Mouse (Mus musculus) kidney, embryonic 16.5 days (tissue): ENCODE results near the gene Tmem132b. TPM values are rescaled to one million over a fixed set of nuclear protein-coding genes. Genes with fewer than 3 reads are reported as not detected.

Experiments used
- ATAC-seq: fragments of 200-750 bp; cut with Nextera tagmentation; 2 replicates; pipeline ENCODE4 v1.8.0; 2017; ENCODE audit warnings: moderate TSS enrichment; ENCODE audit not compliant: low FRiP score, low TSS enrichment
- H3K27ac ChIP-seq: fragments of 300-500 bp; sonication (generic); 2 replicates; pipeline ENCODE4 v1.5.1; 2014; ENCODE audit warnings: low read length
- H3K27me3 ChIP-seq: fragments of 300-500 bp; sonication (generic); 2 replicates; pipeline ENCODE4 v1.6.1; 2014; ENCODE audit warnings: low read length, control low read depth, mixed read lengths; ENCODE audit not compliant: insufficient read depth
- H3K36me3 ChIP-seq: fragments of 300-500 bp; sonication (generic); 2 replicates; pipeline ENCODE4 v1.6.1; 2014; ENCODE audit warnings: low read length, control low read depth, mixed read lengths; ENCODE audit not compliant: insufficient read depth
- H3K4me1 ChIP-seq: fragments of 300-500 bp; sonication (generic); 2 replicates; pipeline ENCODE4 v1.6.1; 2014; ENCODE audit warnings: low read length, control low read depth, mixed read lengths; ENCODE audit not compliant: insufficient read depth
- H3K4me2 ChIP-seq: fragments of 300-500 bp; sonication (generic); replicated peaks from 2 replicates; pipeline ENCODE4 v1.6.1; 2014; ENCODE audit warnings: low read depth, low read length
- H3K4me3 ChIP-seq: fragments of 300-500 bp; sonication (generic); 2 replicates; pipeline ENCODE4 v1.5.1; 2014; ENCODE audit warnings: mild to moderate bottlenecking, low read length
- H3K9ac ChIP-seq: fragments of 300-500 bp; sonication (generic); replicated peaks from 2 replicates; pipeline ENCODE4 v1.6.1; 2014; ENCODE audit warnings: low read length
- H3K9me3 ChIP-seq: fragments of 300-500 bp; sonication (generic); 2 replicates; pipeline ENCODE4 v1.6.1; 2016; ENCODE audit warnings: low read length, control low read depth
- WGBS: fragments of 180-500 bp; shearing (Covaris S2); extraction: QIAGEN DNeasy Blood & Tissue Kit; methylation state at CpG from one replicate; pipeline ENCODE4 v1.1.7; 2014; 5-methylcytosine and 5-hydroxymethylcytosine counted together
- polyA plus RNA-seq: library from polyadenylated mRNA; unstranded; fragments of >200 nt; fragmentation: Nextera tagmentation; extraction: Ambion mirVana; gene quantifications from 2 replicates; pipeline ENCODE4 v1.2.1, GENCODE M21; 2015

Tmem132b gene
- polyA plus RNA-seq, 1 experiment from 2014 or later: 0.39 TPM

DNA sequence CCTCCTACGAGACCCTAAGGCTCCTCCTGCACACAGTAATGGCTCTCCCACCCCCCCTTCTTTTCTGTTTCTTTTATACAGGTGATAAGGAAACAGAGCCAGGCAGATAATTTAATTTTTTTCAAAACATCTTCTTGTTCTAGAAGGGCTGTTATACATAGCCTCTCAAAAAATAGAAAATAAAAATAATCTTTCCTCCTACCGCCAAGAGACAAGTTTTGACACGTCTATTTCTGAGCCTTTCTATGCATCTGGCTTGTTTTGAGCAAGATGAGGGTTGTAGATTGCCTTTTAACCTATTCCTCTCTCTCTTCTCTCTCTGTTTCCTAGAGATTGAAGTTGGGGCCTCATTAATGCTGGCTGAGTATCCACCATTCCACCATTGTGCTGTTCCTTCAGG is 196.9 kb downstream of the Tmem132b start:
- Histone ChIP-seq H3K9me3 (peaks cover 8% of the 10 kb centered on the region; the same call in 1 of the 2 replicates), H3K4me3 (no peak overlapping the region), H3K4me2 (no peak overlapping the region), H3K27me3 (no peaks in the 10 kb centered on the region), H3K27ac (no peak overlapping the region), H3K9ac (no peak overlapping the region), H3K4me1 (no peaks in the 10 kb centered on the region), H3K36me3 (no peaks in the 10 kb centered on the region)
- no peak for ATAC-seq
- 84% methylated on average over 3 of the region's 3 CpGs for WGBS

- no peak overlapping the region for H3K9ac ChIP-seq
Observed at GRCm38 (mm10) chr5:125733806-125734205, 202.2 kb downstream of the Tmem132b start.

DNA sequence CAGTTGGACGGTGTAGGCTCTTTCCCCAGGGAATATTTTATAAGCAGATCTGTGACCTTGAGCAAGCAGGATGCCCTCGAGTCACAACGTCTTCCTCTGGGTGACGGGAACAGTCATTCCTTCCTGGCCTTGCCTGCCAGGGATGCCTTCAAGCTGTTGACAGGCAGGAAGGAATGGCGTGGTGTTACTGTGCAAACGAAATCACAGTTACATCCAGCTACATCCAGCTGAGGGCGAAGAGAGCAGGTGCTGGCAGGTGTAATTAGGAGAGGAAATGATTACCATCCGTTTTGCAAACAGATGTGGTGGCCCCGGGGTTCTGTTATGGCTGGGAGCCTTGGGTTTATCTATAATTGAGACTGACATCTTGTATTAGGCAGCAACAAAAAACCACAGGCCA is 205.5 kb downstream of the Tmem132b start:
- Histone ChIP-seq H3K27me3 (no peaks in the 10 kb centered on the region), H3K9me3 (no peaks in the 10 kb centered on the region), H3K9ac (no peak overlapping the region), H3K27ac (no peak overlapping the region), H3K4me3 (no peak overlapping the region), H3K36me3 (no peaks in the 10 kb centered on the region), H3K4me1 (no peaks in the 10 kb centered on the region), H3K4me2 (no peak overlapping the region)
- 42% methylated on average over 9 of the region's 9 CpGs for WGBS
- ATAC-seq: no peak

More at GRCm38 (mm10) chr5:125733806-125734205, 202.2 kb downstream of the Tmem132b start:
- WGBS: 100% methylated on average over 1 of the region's 1 CpGs
- Histone ChIP-seq H3K4me3 (no peak overlapping the region), H3K36me3 (no peaks in the 10 kb centered on the region), H3K4me2 (no peak overlapping the region), H3K9me3 (no peaks in the 10 kb centered on the region), H3K27me3 (no peaks in the 10 kb centered on the region), H3K27ac (no peak overlapping the region), H3K4me1 (no peaks in the 10 kb centered on the region)
- ATAC-seq: no peak

- Histone ChIP-seq H3K9me3 (0 out of 2 replicates have a peak, but pooled peaks cover 2% of the 10 kb centered on the region), H3K27me3 (no peaks in the 10 kb centered on the region), H3K27ac (no peak overlapping the region), H3K36me3 (no peaks in the 10 kb centered on the region), H3K4me2 (no peak overlapping the region), H3K4me1 (no peaks in the 10 kb centered on the region), H3K9ac (no peak overlapping the region), H3K4me3 (no peak overlapping the region)
- no peak for ATAC-seq
- 78% methylated on average over 6 of the region's 6 CpGs for WGBS
Observed at GRCm38 (mm10) chr5:125743503-125743902, 211.9 kb downstream of the Tmem132b start.

DNA sequence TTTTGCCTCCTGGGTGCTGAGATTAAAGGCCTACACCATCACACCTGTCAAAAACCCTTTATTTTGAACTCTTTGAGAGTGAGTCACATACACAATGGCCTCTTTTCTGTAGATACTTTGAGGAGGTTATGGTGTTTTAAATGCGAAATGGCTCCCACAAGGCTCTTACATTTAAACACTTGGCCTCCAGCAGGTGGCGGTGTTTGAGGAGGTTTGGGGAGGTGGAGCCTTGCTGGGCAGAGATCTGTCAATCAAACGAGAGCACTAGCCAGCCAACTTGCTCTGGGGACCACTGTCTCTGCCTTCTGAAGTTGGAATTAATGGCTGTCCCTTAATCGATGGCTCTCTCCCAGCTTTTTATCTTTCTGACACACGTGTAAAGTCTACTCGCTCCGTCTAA is 214.2 kb downstream of the Tmem132b start:
- no peak overlapping the region for H3K4me2 ChIP-seq
- no peak overlapping the region for H3K9ac ChIP-seq
- no peak overlapping the region for H3K27ac ChIP-seq
- no peaks in the 10 kb centered on the region for H3K4me1 ChIP-seq
- WGBS: 63% methylated on average over 7 of the region's 7 CpGs
- H3K36me3 ChIP-seq: no peaks in the 10 kb centered on the region
- H3K27me3 ChIP-seq: no peaks in the 10 kb centered on the region
- H3K9me3 ChIP-seq: 0 out of 2 replicates have a peak, but pooled peaks cover 5% of the 10 kb centered on the region
- H3K4me3 ChIP-seq: no peak overlapping the region
- no peak for ATAC-seq

- Histone ChIP-seq H3K27me3 (no peaks in the 10 kb centered on the region), H3K9ac (no peak overlapping the region), H3K36me3 (no peaks in the 10 kb centered on the region), H3K27ac (no peak overlapping the region), H3K4me3 (no peak overlapping the region), H3K4me2 (no peak overlapping the region), H3K9me3 (0 out of 2 replicates have a peak, but pooled peaks cover 5% of the 10 kb centered on the region), H3K4me1 (no peaks in the 10 kb centered on the region)
- ATAC-seq: no peak
- WGBS: 72% methylated on average over 5 of the region's 5 CpGs
Observed at GRCm38 (mm10) chr5:125751481-125751880, 219.9 kb downstream of the Tmem132b start.

DNA sequence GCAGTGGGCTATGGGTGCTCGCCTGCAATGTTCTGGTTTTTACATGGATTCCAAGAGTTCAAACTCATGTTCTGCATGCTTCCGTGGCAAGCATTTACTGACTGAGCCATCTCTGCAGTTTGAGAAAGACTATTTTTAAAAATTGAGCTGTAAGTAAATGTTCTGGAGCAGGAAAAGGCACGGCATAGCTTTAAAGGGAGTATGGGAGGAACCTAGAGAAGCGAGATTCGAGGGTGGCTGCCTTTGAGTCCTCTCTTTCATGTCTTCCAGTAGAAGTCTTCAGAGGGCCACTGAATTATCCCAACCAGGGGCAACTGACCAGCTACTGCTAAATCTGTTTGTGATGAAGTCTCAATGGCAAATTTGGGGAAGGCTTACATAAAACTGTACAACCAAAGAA is 221.0 kb downstream of the Tmem132b start:
- Histone ChIP-seq H3K4me3 (no peak overlapping the region), H3K9ac (no peak overlapping the region), H3K4me1 (no peaks in the 10 kb centered on the region), H3K27me3 (no peaks in the 10 kb centered on the region), H3K36me3 (no peaks in the 10 kb centered on the region), H3K27ac (no peak overlapping the region), H3K9me3 (0 out of 2 replicates have a peak, but pooled peaks cover 5% of the 10 kb centered on the region), H3K4me2 (no peak overlapping the region)
- WGBS: 82% methylated on average over 5 of the region's 5 CpGs
- ATAC-seq: no peak

- no peaks in the 10 kb centered on the region for H3K36me3 ChIP-seq
- no peak overlapping the region for H3K27ac ChIP-seq
- H3K27me3 ChIP-seq: no peaks in the 10 kb centered on the region
- no peak overlapping the region for H3K9ac ChIP-seq
- no peaks in the 10 kb centered on the region for H3K4me1 ChIP-seq
- no peaks in the 10 kb centered on the region for H3K9me3 ChIP-seq
- H3K4me2 ChIP-seq: no peak overlapping the region
- H3K4me3 ChIP-seq: no peak overlapping the region
- ATAC-seq: no peak
- 82% methylated on average over 7 of the region's 7 CpGs for WGBS
Observed at GRCm38 (mm10) chr5:125756987-125757530, 225.5 kb downstream of the Tmem132b start.

GRCm38 (mm10) chr5:125758506-125758905 is 226.9 kb downstream of the Tmem132b start:
- Histone ChIP-seq H3K27me3 (no peaks in the 10 kb centered on the region), H3K36me3 (no peaks in the 10 kb centered on the region), H3K9me3 (no peaks in the 10 kb centered on the region), H3K27ac (no peak overlapping the region), H3K4me2 (no peak overlapping the region), H3K4me1 (no peaks in the 10 kb centered on the region), H3K4me3 (no peak overlapping the region), H3K9ac (no peak overlapping the region)
- no peak for ATAC-seq
- WGBS: 86% methylated on average over 1 of the region's 1 CpGs

GRCm38 (mm10) chr5:125766941-125767340 is 235.4 kb downstream of the Tmem132b start:
- 73% methylated on average over 6 of the region's 6 CpGs for WGBS
- Histone ChIP-seq H3K4me2 (no peak overlapping the region), H3K36me3 (no peaks in the 10 kb centered on the region), H3K9me3 (no peaks in the 10 kb centered on the region), H3K27ac (no peak overlapping the region), H3K4me3 (no peak overlapping the region), H3K4me1 (no peaks in the 10 kb centered on the region), H3K27me3 (no peaks in the 10 kb centered on the region), H3K9ac (no peak overlapping the region)
- ATAC-seq: no peak
